Mouse (Mus musculus) stomach, postnatal 0 days (tissue): Measurements from ENCODE around the gene Eea1. TPM values are rescaled to one million over a fixed set of nuclear protein-coding genes. Genes with fewer than 3 reads are reported as not detected.
"Not testable (repeated sequence)": the region's sequence is repeated elsewhere in the genome, so short reads cannot be mapped to it uniquely, and the experiment has no call there.

Experiments used
- ATAC-seq: fragments of 200-750 bp; cut with Nextera tagmentation; 2 replicates; pipeline ENCODE4 v1.8.0; 2017; ENCODE audit not compliant: low FRiP score, low TSS enrichment
- DNase-seq: peaks from one replicate; pipeline ENCODE4 v3.0.0-alpha.2; 2016; ENCODE audit warnings: low spot score
- H3K27ac ChIP-seq: fragments of 300-500 bp; sonication (generic); replicated peaks from 2 replicates; pipeline ENCODE4 v1.5.1; 2014; ENCODE audit warnings: mild to moderate bottlenecking, control low read depth
- H3K27me3 ChIP-seq: fragments of 300-500 bp; sonication (generic); 2 replicates; pipeline ENCODE4 v1.6.1; 2014; ENCODE audit warnings: low read length; ENCODE audit not compliant: control insufficient read depth, insufficient read depth
- H3K36me3 ChIP-seq: fragments of 300-500 bp; sonication (generic); 2 replicates; pipeline ENCODE4 v1.6.1; 2014; ENCODE audit warnings: low read length, mixed read lengths; ENCODE audit not compliant: control insufficient read depth, insufficient read depth
- H3K4me1 ChIP-seq: fragments of 300-500 bp; sonication (generic); replicated peaks from 2 replicates; pipeline ENCODE4 v1.6.1; 2014; ENCODE audit warnings: antibody characterized with exemption; ENCODE audit not compliant: control insufficient read depth, insufficient read depth
- H3K4me2 ChIP-seq: fragments of 300-500 bp; sonication (generic); replicated peaks from 2 replicates; pipeline ENCODE4 v1.6.1; 2014; ENCODE audit warnings: low read depth, mild to moderate bottlenecking, control low read depth, moderate library complexity
- H3K4me3 ChIP-seq: fragments of 300-500 bp; sonication (generic); 2 replicates; pipeline ENCODE4 v1.5.1; 2014; ENCODE audit warnings: low read depth, low read length, control low read depth
- H3K9ac ChIP-seq: fragments of 300-500 bp; sonication (generic); 2 replicates; pipeline ENCODE4 v1.6.1; 2014; ENCODE audit warnings: mild to moderate bottlenecking, low read length, control low read depth, mixed read lengths
- H3K9me3 ChIP-seq: fragments of 300-500 bp; sonication (generic); 2 replicates; pipeline ENCODE4 v1.6.1; 2016; ENCODE audit warnings: low read length; ENCODE audit not compliant: control insufficient read depth
- CTCF ChIP-seq: IDR thresholded peaks from 2 replicates; pipeline ENCODE4 v1.5.1; 2016; ENCODE audit warnings: antibody characterized with exemption, low read depth, mild to moderate bottlenecking, moderate library complexity
- EP300 ChIP-seq: optimal IDR thresholded peaks from 2 replicates; pipeline ENCODE3; 2016; ENCODE audit warnings: antibody characterized with exemption
- WGBS: fragments of 180-500 bp; shearing (Covaris S2); extraction: QIAGEN DNeasy Blood & Tissue Kit; methylation state at CpG from one replicate; pipeline ENCODE4 v1.1.7; 2014; 5-methylcytosine and 5-hydroxymethylcytosine counted together
- polyA plus RNA-seq: library from polyadenylated mRNA; unstranded; fragments of >200 nt; fragmentation: Nextera tagmentation; extraction: Ambion mirVana; gene quantifications from 2 replicates; pipeline ENCODE4 v1.2.1, GENCODE M21; 2015

Eea1 gene
- polyA plus RNA-seq, 1 experiment from 2014 or later = 20.2 TPM

- no peak overlapping the region for H3K4me2 ChIP-seq
- TF ChIP-seq EP300 = no peak
- H3K4me3 ChIP-seq = no peak overlapping the region
- DNase-seq (no peak), ATAC-seq (no peak)
- H3K9ac ChIP-seq = no peak overlapping the region
- H3K27me3 ChIP-seq = no peaks in the 10 kb centered on the region
- no peaks in the 10 kb centered on the region for H3K9me3 ChIP-seq
- no peaks in the 10 kb centered on the region for H3K4me1 ChIP-seq
- no peak overlapping the region for H3K27ac ChIP-seq
- 79% methylated on average over 3 of the region's 3 CpGs for WGBS
- no peaks in the 10 kb centered on the region for H3K36me3 ChIP-seq
Measured at GRCm38 (mm10) chr10:96076461-96076860, 136.0 kb downstream of the Eea1 start.

- not testable (repeated sequence) for H3K9ac ChIP-seq, H3K4me1 ChIP-seq, H3K4me2 ChIP-seq, H3K36me3 ChIP-seq, H3K4me3 ChIP-seq, H3K27me3 ChIP-seq, H3K27ac ChIP-seq, H3K9me3 ChIP-seq, DNase-seq
- ATAC-seq = peak; percentile 100
- WGBS = 90% methylated on average over 6 of the region's 6 CpGs
Measured at GRCm38 (mm10) chr10:96077480-96078066, 137.1 kb downstream of the Eea1 start.

GRCm38 (mm10) chr10:96079823-96080222, 139.4 kb downstream of the Eea1 start:
- no peak for DNase-seq

GRCm38 (mm10) chr10:96080440-96081381, 140.3 kb downstream of the Eea1 start:
- ATAC-seq = no peak
- Histone ChIP-seq H3K4me3 (no peak overlapping the region), H3K36me3 (no peaks in the 10 kb centered on the region), H3K4me2 (no peak overlapping the region), H3K9me3 (no peaks in the 10 kb centered on the region), H3K27me3 (no peaks in the 10 kb centered on the region), H3K27ac (no peak overlapping the region), H3K4me1 (no peaks in the 10 kb centered on the region), H3K9ac (no peak overlapping the region)
- WGBS = 60% methylated on average over 21 of the region's 21 CpGs
- no peak for DNase-seq
- TF ChIP-seq EP300 (no peak), CTCF (peak; percentile 80)

More at GRCm38 (mm10) chr10:96079823-96080222, 139.4 kb downstream of the Eea1 start:
- ATAC-seq = no peak
- H3K4me1 ChIP-seq = no peaks in the 10 kb centered on the region
- no peak overlapping the region for H3K4me2 ChIP-seq
- H3K9me3 ChIP-seq = no peaks in the 10 kb centered on the region
- no peak overlapping the region for H3K9ac ChIP-seq
- no peak overlapping the region for H3K4me3 ChIP-seq
- no peak overlapping the region for H3K27ac ChIP-seq
- H3K27me3 ChIP-seq = no peaks in the 10 kb centered on the region
- WGBS = 94% methylated on average over 4 of the region's 4 CpGs
- no peak for TF ChIP-seq EP300
- TF ChIP-seq CTCF = no peak
- H3K36me3 ChIP-seq = no peaks in the 10 kb centered on the region

GRCm38 (mm10) chr10:96082203-96082602, 141.8 kb downstream of the Eea1 start:
- Histone ChIP-seq H3K9me3 (no peaks in the 10 kb centered on the region), H3K4me2 (no peak overlapping the region), H3K36me3 (no peaks in the 10 kb centered on the region), H3K27me3 (no peaks in the 10 kb centered on the region), H3K4me3 (no peak overlapping the region), H3K9ac (no peak overlapping the region), H3K4me1 (no peaks in the 10 kb centered on the region), H3K27ac (no peak overlapping the region)
- DNase-seq = no peak
- no peak for TF ChIP-seq EP300
- TF ChIP-seq CTCF = no peak
- no peak for ATAC-seq
- WGBS = 46% methylated on average over 3 of the region's 3 CpGs

- WGBS = 42% methylated on average over 1 of the region's 1 CpGs
- H3K4me3 ChIP-seq = no peak overlapping the region
- DNase-seq (no peak), ATAC-seq (no peak)
- H3K9me3 ChIP-seq = no peaks in the 10 kb centered on the region
- H3K9ac ChIP-seq = no peak overlapping the region
- no peaks in the 10 kb centered on the region for H3K36me3 ChIP-seq
- TF ChIP-seq EP300 (no peak), CTCF (no peak)
- no peak overlapping the region for H3K27ac ChIP-seq
- H3K27me3 ChIP-seq = no peaks in the 10 kb centered on the region
- no peak overlapping the region for H3K4me2 ChIP-seq
- no peaks in the 10 kb centered on the region for H3K4me1 ChIP-seq
Measured at GRCm38 (mm10) chr10:96089744-96090143, 149.3 kb downstream of the Eea1 start.
